In genomic region chr2:72114148-72114559, GRCm38 (mm10) we compare ENCODE assay signal across 13 mouse cellular contexts.
DNase-seq lines count a peak whose midpoint lies in the region; ATAC-seq and TF ChIP-seq lines count a peak whose summit lies in the region.
"Had no signal": no experiment of that assay in that cellular context is flagged by ENCODE, and none has a peak within 500 bp of the region (broad histone marks: within the 10 kb centered on the region; RNA-seq: fewer than 3 reads in every experiment).

No protein-coding gene starts in this region.

- no peaks in the 10 kb centered on the region for H3K9me3 ChIP-seq in intestine, embryonic 16.5 days (ENCODE audit: control insufficient read depth, low read length)
- H3K9me3 ChIP-seq in stomach, embryonic 16.5 days (replicated peaks; ENCODE audit: control insufficient read depth, low read length): no peaks in the 10 kb centered on the region
- H3K9me3 ChIP-seq: hindbrain, embryonic 10.5 days; midbrain, embryonic 12.5 days had no signal

- ATAC-seq in intestine, embryonic 16.5 days: peak; percentile 62
- ATAC-seq in stomach, embryonic 16.5 days (ENCODE audit: insufficient read depth, low FRiP score): peak; percentile 56; the same call in 1 of the 2 replicates

- no peak overlapping the region for H3K9ac ChIP-seq in intestine, embryonic 16.5 days (ENCODE audit: low read depth, low read length)
- H3K9ac ChIP-seq in stomach, embryonic 16.5 days (ENCODE audit: low read length): no peak overlapping the region
- H3K9ac ChIP-seq: midbrain, embryonic 12.5 days had no signal

- no peak for TF ChIP-seq POLR2A in thymus, adult 2 months (IDR thresholded peaks at IDR 0.05; ENCODE audit: control insufficient read depth, extremely low read depth, insufficient read depth, low read length, poor library complexity)

- no peaks in the 10 kb centered on the region for H3K36me3 ChIP-seq in thymus, adult 2 months (ENCODE audit: control insufficient read depth, insufficient read depth, low read length)
- H3K36me3 ChIP-seq in intestine, embryonic 16.5 days (ENCODE audit: control insufficient read depth, insufficient read depth, low read length): no peaks in the 10 kb centered on the region
- H3K36me3 ChIP-seq in stomach, embryonic 16.5 days (ENCODE audit: control insufficient read depth, insufficient read depth, low read length): no peaks in the 10 kb centered on the region
- H3K36me3 ChIP-seq: hindbrain, embryonic 10.5 days; midbrain, embryonic 12.5 days had no signal

- no peak overlapping the region for H3K4me3 ChIP-seq in thymus, adult 2 months (ENCODE audit: control insufficient read depth, insufficient read depth, low read length)
- H3K4me3 ChIP-seq in intestine, embryonic 16.5 days (ENCODE audit: low read length): no peak overlapping the region
- no peak overlapping the region for H3K4me3 ChIP-seq in stomach, embryonic 16.5 days (replicated peaks; ENCODE audit: low read length)
- H3K4me3 ChIP-seq: hindbrain, embryonic 10.5 days; midbrain, embryonic 12.5 days had no signal

- no peak overlapping the region for H3K4me2 ChIP-seq in intestine, embryonic 16.5 days (ENCODE audit: low read depth, low read length)
- H3K4me2 ChIP-seq in stomach, embryonic 16.5 days (ENCODE audit: low read depth, low read length): no peak overlapping the region
- H3K4me2 ChIP-seq: midbrain, embryonic 12.5 days had no signal

- peak overlapping the region; percentile 85 for H3K27ac ChIP-seq in thymus, adult 2 months (ENCODE audit: control insufficient read depth, insufficient read depth, low read length)
- H3K27ac ChIP-seq in intestine, embryonic 16.5 days (ENCODE audit: low read length): peak overlapping the region; percentile 38
- peak overlapping the region; percentile 67 for H3K27ac ChIP-seq in stomach, embryonic 16.5 days (ENCODE audit: low read length)
- H3K27ac ChIP-seq: hindbrain, embryonic 10.5 days; midbrain, embryonic 12.5 days had no signal

- peaks cover 16% of the 10 kb centered on the region for H3K4me1 ChIP-seq in thymus, adult 2 months (replicated peaks; ENCODE audit: control insufficient read depth, insufficient read depth, low read length)
- no peaks in the 10 kb centered on the region for H3K4me1 ChIP-seq in intestine, embryonic 16.5 days (ENCODE audit: control insufficient read depth, insufficient read depth, low read length)
- H3K4me1 ChIP-seq in stomach, embryonic 16.5 days (ENCODE audit: control insufficient read depth, insufficient read depth, low read length): peaks cover 6% of the 10 kb centered on the region; the same call in 1 of the 2 replicates

- WGBS in thymus, adult 2 months: 5% methylated on average over 4 of the region's 4 CpGs
- WGBS in intestine, embryonic 16.5 days: 57% methylated on average over 4 of the region's 4 CpGs
- WGBS in stomach, embryonic 16.5 days: 42% methylated on average over 4 of the region's 4 CpGs

- peak; percentile 30 for DNase-seq in kidney, adult 9 months
- DNase-seq in kidney, postnatal 25 days: no peak
- no peak for DNase-seq in thymus, adult 2 months
- no peak for DNase-seq in thymus, adult 18-20 months
- no peak for DNase-seq in gastrocnemius, postnatal 25 days
- no peak for DNase-seq in left cerebral cortex, postnatal 25 days (ENCODE audit: low spot score in 2 of 2)
- DNase-seq: adrenal gland, postnatal 25 days; left cerebral cortex, postnatal 4 days; right cerebral cortex, adult 18-20 months had no signal

- intact Hi-C loops in left cerebral cortex, postnatal 25 days (cut with DNase I): no loop called here

- H3K27me3 ChIP-seq in thymus, adult 2 months (ENCODE audit: control insufficient read depth, insufficient read depth, low read length): no peaks in the 10 kb centered on the region
- no peaks in the 10 kb centered on the region for H3K27me3 ChIP-seq in intestine, embryonic 16.5 days (replicated peaks; ENCODE audit: control insufficient read depth, insufficient read depth, low read length)
- no peaks in the 10 kb centered on the region for H3K27me3 ChIP-seq in stomach, embryonic 16.5 days (ENCODE audit: control insufficient read depth, insufficient read depth, low read length)
- H3K27me3 ChIP-seq: midbrain, embryonic 12.5 days had no signal

- no peak for TF ChIP-seq CTCF in thymus, adult 2 months (IDR thresholded peaks at IDR 0.05; ENCODE audit: borderline replicate concordance, control insufficient read depth, extremely low read depth, insufficient read depth, low read length, poor library complexity)
